Mouse (Mus musculus): ENCODE results near the gene Cenpv.
A peak's percentile ranks its signal among the peaks of the same experiment; 100 is the strongest.

Gene Cenpv

DNA sequence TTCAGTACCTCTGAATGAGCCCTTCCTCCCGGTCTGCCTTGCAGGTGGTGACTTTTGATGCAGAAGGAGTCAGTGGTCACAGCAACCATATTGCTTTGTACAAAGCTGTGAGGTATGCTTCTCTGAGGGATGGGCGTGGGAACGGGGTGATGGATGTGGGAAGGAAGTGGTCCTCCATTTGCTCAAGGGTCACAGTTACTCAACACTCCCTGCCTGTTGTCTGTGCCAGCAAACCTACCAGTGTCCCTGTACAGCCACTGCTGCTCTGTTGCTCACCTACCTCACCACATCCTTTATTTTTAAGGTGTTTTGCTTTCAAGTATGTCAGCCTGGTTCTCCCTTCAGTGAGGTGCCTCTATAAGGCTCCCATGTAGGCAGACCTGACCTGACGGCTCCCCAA is 31.4 kb downstream of the Cenpv start:
- no peak for DNase-seq (ENCODE audit: low read depth)

- DNase-seq (ENCODE audit: low read depth), result no peak
Observed at GRCm38 (mm10) chr11:62500529-62500928, 38.5 kb downstream of the Cenpv start.

DNA sequence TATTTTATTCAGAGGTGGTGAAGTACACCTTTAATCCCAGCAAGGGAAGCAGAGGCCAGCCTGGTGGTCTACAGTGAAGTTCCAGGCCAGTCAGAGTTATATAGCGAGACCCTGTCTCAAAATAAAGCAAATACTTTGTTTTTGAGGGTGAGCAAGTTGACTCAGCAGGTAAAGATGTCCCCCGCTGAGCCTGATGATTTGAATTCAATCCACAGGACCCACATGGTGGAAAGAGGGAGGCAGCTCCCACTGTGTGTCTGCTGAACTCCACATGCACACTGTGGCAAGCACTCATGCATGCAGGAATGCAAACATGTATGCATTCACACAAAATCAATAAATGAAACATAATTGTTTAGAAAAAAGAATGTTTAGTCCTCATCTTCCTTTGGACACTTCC is 40.3 kb downstream of the Cenpv start:
- no peak for DNase-seq (ENCODE audit: low read depth)

- DNase-seq (ENCODE audit: low read depth), result no peak
Observed at GRCm38 (mm10) chr11:62497181-62497580, 41.9 kb downstream of the Cenpv start.

GRCm38 (mm10) chr11:62496151-62496715 is 42.8 kb downstream of the Cenpv start:
- DNase-seq (ENCODE audit: low read depth), result peak; percentile 34

DNA sequence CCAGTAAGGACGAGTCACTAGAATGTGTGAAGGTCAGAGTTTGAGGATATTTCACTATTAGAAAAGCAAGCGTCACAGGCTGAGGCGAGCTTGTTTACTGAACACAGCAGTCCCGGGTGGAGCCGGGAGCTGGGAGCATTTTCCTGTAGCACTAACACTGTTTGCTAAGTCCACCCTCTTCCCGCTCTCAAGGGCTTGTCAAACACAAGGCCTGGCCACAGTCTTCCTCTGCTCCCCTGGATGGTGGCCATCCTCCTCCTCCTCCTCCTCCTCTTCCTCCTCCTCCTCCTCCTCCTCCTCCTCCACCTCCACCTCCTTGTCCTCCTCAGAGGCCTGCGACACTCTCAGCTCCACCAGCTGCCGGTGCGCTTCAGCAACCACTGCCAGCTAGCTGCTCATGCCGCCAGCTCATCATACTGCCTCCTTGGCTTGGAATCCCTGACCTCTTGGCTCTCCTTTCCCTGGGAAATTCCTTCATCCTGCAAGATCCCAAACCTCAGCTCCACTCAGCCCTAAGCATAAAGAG is 43.7 kb downstream of the Cenpv start:
- no peak for DNase-seq (ENCODE audit: low read depth)

DNA sequence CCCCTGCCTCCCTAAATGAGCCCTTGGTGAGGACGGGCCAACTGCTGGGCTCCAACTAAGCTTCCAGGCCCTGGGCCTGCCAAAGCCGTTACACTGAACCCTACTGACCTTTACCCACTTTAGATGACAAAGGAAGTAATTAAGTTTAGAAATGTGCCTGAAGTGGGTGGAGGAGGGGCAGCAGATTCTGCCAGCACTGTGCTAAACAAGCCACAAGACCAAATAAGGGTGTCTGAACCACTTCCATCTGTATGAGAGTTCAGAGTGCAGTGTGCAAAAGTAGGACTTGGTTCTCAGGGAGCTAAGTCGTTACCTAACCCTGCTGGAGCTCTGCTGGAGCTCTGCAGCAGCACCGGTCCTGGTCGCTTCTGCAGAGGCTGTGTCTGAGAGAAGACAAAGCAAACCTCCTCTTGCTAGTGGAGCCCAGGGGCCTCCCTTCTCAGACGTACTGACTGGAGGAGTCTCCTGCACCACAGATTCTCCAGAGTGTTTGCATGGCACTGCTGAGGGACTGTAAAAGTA is 44.2 kb downstream of the Cenpv start:
- no peak for DNase-seq (ENCODE audit: low read depth)

- DNase-seq (ENCODE audit: low read depth), result no peak
Observed at GRCm38 (mm10) chr11:62493701-62494100, 45.4 kb downstream of the Cenpv start.

DNA sequence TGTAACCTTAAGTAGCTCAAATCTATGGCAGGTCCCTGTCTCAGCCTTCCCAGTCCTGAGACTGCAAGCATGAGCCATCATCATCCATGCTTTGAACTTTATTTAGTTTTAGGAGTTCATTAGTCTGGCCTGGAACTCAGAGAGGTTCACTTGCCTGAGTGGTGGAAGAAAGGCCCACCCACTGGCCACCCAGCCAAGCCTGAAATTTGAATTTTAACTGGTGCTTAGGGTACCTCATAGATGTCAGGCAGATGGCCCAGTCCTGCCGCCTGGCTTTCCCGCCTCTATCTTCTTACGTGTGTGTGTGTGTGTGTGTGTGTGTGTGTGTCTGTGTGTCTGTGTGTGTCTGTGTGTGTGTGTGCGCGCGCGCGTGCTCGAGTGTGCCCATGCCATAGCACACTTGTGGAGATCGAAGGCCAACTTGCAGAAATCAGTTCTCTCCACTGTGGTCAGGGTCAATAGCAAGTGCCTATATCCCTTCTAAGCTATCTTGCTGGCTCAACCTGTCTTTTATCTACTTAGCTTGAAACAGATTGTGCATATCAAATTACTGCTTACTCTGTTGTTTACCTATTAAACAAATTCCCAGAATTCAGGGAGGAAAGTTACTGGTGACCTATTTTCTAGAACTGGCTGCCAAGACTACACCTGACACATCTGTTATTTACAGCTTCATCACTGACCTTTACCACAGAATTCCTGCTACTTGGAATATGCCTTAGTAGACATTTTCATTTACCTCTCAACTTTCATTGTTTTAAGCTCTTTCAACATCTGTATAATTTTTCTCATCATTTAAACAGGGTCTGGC is 51.3 kb downstream of the Cenpv start:
- no peak for DNase-seq (ENCODE audit: low read depth)

GRCm38 (mm10) chr11:62486949-62487348 is 52.1 kb downstream of the Cenpv start:
- DNase-seq (ENCODE audit: low read depth), result no peak

DNA sequence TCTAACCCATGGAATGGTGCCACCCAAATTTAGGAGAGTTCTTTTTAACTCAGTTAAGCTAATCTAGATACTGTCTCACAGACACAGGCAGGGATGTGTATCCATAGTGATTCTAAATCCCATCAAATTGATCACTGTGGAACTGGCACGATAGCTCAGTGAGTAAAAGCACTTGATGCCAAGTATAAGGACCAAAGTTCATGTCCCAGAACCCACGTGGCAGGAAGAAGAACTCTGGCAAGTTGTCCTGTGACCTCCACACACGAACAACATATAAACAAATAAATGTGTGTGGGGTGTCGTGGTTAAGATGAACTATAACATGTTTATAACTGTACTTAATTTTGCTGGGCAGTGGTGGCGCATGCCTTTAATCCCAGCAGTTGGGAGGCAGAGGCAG is 59.5 kb downstream of the Cenpv start:
- DNase-seq (ENCODE audit: low read depth), result no peak

GRCm38 (mm10) chr11:62478931-62479330 is 60.1 kb downstream of the Cenpv start:
- DNase-seq (ENCODE audit: low read depth), result no peak

GRCm38 (mm10) chr11:62476156-62476555 is 62.9 kb downstream of the Cenpv start:
- DNase-seq (ENCODE audit: low read depth), result no peak

Measured in c-Kit-positive CD71-positive TER-119-negative erythroid progenitor cells, embryonic 14.5 days (primary cell).